Mouse (Mus musculus) neutrophil, adult 5-6 weeks (primary cell): ENCODE results near the gene 3110009E18Rik. TPM values are rescaled to one million over a fixed set of nuclear protein-coding genes. Genes with fewer than 3 reads are reported as not detected.
A peak's percentile ranks its signal among the peaks of the same experiment; 100 is the strongest.

Source experiments
- ATAC-seq: fragments of 151-379, 151-347 bp; 2 replicates; pipeline ENCODE4 v1.8.0; 2017; ENCODE audit warnings: mild to moderate bottlenecking, moderate TSS enrichment; ENCODE audit not compliant: insufficient number of reproducible peaks, poor library complexity, low FRiP score, severe bottlenecking; ENCODE audit errors: extremely low read depth
- total RNA-seq: library from RNA; stranded (forward); fragments of 200-1000 nt; gene quantifications from 2 replicates; pipeline ENCODE4 v1.2.3, GENCODE M21; 2017

Gene 3110009E18Rik
- total RNA-seq, 1 experiment from 2014 or later: 5.1 TPM

GRCm38 (mm10) chr1:120099483-120099882 is 21.5 kb upstream of the 3110009E18Rik start:
- ATAC-seq: peak; percentile 84

GRCm38 (mm10) chr1:120100456-120101226 is 20.3 kb upstream of the 3110009E18Rik start:
- ATAC-seq: no peak

GRCm38 (mm10) chr1:120101227-120101609 is 19.8 kb upstream of the 3110009E18Rik start:
- no peak for ATAC-seq

GRCm38 (mm10) chr1:120105556-120105959 is 15.4 kb upstream of the 3110009E18Rik start:
- no peak for ATAC-seq

GRCm38 (mm10) chr1:120109741-120110432 is 11.1 kb upstream of the 3110009E18Rik start:
- ATAC-seq: no peak

GRCm38 (mm10) chr1:120111766-120112165 is 9.2 kb upstream of the 3110009E18Rik start:
- ATAC-seq: no peak

- no peak for ATAC-seq
Measured at GRCm38 (mm10) chr1:120112251-120113187, 8.5 kb upstream of the 3110009E18Rik start.

GRCm38 (mm10) chr1:120115671-120116081 is 5.3 kb upstream of the 3110009E18Rik start:
- no peak for ATAC-seq

GRCm38 (mm10) chr1:120116106-120116505 is 4.9 kb upstream of the 3110009E18Rik start:
- no peak for ATAC-seq

- ATAC-seq: no peak
Measured at GRCm38 (mm10) chr1:120118854-120119253, 2.1 kb upstream of the 3110009E18Rik start.

GRCm38 (mm10) chr1:120119389-120119788 is 1.6 kb upstream of the 3110009E18Rik start:
- no peak for ATAC-seq

GRCm38 (mm10) chr1:120120141-120120968 is 632 bp upstream of the 3110009E18Rik start:
- no peak for ATAC-seq

- ATAC-seq: no peak
Measured at GRCm38 (mm10) chr1:120121930-120122530, 1.0 kb downstream of the 3110009E18Rik start.

- ATAC-seq: no peak
Measured at GRCm38 (mm10) chr1:120122634-120123383, 1.8 kb downstream of the 3110009E18Rik start.

GRCm38 (mm10) chr1:120124839-120125238 is 3.9 kb downstream of the 3110009E18Rik start:
- ATAC-seq: no peak

- no peak for ATAC-seq
Measured at GRCm38 (mm10) chr1:120125471-120125870, 4.5 kb downstream of the 3110009E18Rik start.

GRCm38 (mm10) chr1:120126318-120126717 is 5.3 kb downstream of the 3110009E18Rik start:
- ATAC-seq: no peak
